In the genomic region with DNA sequence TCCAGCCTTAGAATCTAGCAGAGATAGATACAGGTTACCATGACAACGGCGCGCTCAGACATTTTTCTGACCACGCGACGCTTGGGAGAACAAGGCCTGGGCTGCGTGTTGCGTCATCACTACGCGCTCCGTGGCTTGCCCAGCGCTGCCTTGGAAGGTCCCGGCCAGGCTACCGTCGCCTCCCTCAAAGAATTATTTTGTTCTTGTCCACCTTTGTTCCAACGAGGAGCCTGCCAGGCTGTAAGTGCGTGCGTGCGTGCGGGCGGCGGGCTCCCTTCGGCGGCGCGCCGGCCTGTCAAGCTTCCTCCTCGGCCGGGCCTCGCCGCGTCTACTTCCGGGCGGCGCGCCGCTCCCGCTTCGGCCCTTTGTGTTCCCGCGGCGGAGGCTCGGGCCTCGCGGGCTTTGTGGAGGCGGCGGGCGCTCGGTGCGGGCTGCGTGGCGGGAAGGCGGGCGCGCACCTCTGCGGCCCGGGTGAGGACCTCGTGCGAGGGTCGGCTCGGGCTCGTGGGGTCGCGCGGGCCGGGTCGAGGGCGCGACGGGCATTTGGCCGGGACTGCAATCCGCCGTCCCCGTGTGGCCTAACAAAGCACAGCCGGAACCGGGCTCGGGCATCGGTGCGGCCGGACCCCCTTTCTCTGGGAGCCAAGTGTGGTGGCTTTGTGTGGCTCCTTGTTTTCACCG, we compare ENCODE assay signal across 8 mouse cellular contexts. TPM values are rescaled to one million over a fixed set of nuclear protein-coding genes. Genes with fewer than 3 reads are reported as not detected.
DNase-seq lines count a peak whose midpoint lies in the region; ATAC-seq lines count a peak whose summit lies in the region.

Smarcad1 (plus strand) TSS at position 93 of the 681 bp plus-strand sequence.

- H3K9me3 ChIP-seq in intestine, embryonic 14.5 days (ENCODE audit: control insufficient read depth, low read length): no peaks in the 10 kb centered on the region

- peak; percentile 96 for ATAC-seq in intestine, embryonic 14.5 days (replicated peaks; ENCODE audit: low FRiP score, low TSS enrichment, low read depth)

- no peaks in the 10 kb centered on the region for H3K27me3 ChIP-seq in intestine, embryonic 14.5 days (replicated peaks; ENCODE audit: control insufficient read depth, insufficient read depth, low read length)

- DNase-seq in adrenal gland, adult 18-20 months (ENCODE audit: low spot score in 2 of 2): peak; percentile 83 to 88
- peak; percentile 98 for DNase-seq in embryo, embryonic 11 days
- peak; percentile 86 for DNase-seq in gastrocnemius, postnatal 25 days
- peak; percentile 95 for DNase-seq in intestine, embryonic 14.5 days (ENCODE audit: low spot score)
- DNase-seq in left cerebral cortex, postnatal 14 days (ENCODE audit: low spot score in 2 of 2): peak; percentile 95 to 96
- DNase-seq in mesoderm, embryonic 11.5 days (ENCODE audit: low read depth, low spot score): peak; percentile 96
- DNase-seq in right cerebral cortex, postnatal 36 days (ENCODE audit: low spot score in 2 of 2): peak; percentile 93 to 94
- peak; percentile 92 for DNase-seq in yolk sac, embryonic 10.5 days (ENCODE audit: low spot score)

- intact Hi-C loops in left cerebral cortex, postnatal 14 days (cut with DNase I): no loop called here

- H3K4me2 ChIP-seq in intestine, embryonic 14.5 days (ENCODE audit: low read length): peak within 1 kb of the TSS; percentile 92

- H3K4me3 ChIP-seq in intestine, embryonic 14.5 days (ENCODE audit: low read depth, low read length): peak within 1 kb of the TSS; percentile 82

- H3K4me1 ChIP-seq in intestine, embryonic 14.5 days (replicated peaks; ENCODE audit: control insufficient read depth, insufficient read depth, low read length): peaks cover 5% of the 10 kb centered on the region; the same call in 1 of the 2 replicates

- H3K36me3 ChIP-seq in intestine, embryonic 14.5 days (ENCODE audit: control insufficient read depth, insufficient read depth, low read length): peaks cover 31% of the 10 kb centered on the region

- WGBS in intestine, embryonic 14.5 days: under 1% methylated on average over 79 of the region's 81 CpGs

- H3K27ac ChIP-seq in intestine, embryonic 14.5 days (ENCODE audit: low read depth): peak within 1 kb of the TSS; percentile 95

- peak within 1 kb of the TSS; percentile 98 for H3K9ac ChIP-seq in intestine, embryonic 14.5 days (ENCODE audit: low read length)

RNA-seq across cellular contexts. Expression of gene Smarcad1, which starts in this region (rescaled TPM):
- total RNA-seq in adrenal gland, adult 18-20 months (2021): 10 to 100 TPM; 27.1 to 27.9 TPM
- 10 to 100 TPM in 1 of 2 experiments, 1 to 10 TPM in 1; 8.0 to 11.2 TPM for total RNA-seq in gastrocnemius, postnatal 25 days (2021)
- polyA plus RNA-seq in intestine, embryonic 14.5 days (2014; fragmentation: Nextera tagmentation; extraction: Ambion mirVana): 76.0 and 77.2 TPM in 2 replicates
- total RNA-seq in left cerebral cortex, postnatal 14 days (2021): 10 to 100 TPM; 35.2 to 39.1 TPM

Comparison
In these comparisons a context has a peak if more than half of its experiments do, and no peak if none do; other contexts are left out.
1. Peak in every context shown above with its lines: DNase-seq, ATAC-seq, H3K4me3 ChIP-seq and H3K27ac ChIP-seq.